Mouse (Mus musculus): ENCODE results near the gene Kcnj2.

DNA sequence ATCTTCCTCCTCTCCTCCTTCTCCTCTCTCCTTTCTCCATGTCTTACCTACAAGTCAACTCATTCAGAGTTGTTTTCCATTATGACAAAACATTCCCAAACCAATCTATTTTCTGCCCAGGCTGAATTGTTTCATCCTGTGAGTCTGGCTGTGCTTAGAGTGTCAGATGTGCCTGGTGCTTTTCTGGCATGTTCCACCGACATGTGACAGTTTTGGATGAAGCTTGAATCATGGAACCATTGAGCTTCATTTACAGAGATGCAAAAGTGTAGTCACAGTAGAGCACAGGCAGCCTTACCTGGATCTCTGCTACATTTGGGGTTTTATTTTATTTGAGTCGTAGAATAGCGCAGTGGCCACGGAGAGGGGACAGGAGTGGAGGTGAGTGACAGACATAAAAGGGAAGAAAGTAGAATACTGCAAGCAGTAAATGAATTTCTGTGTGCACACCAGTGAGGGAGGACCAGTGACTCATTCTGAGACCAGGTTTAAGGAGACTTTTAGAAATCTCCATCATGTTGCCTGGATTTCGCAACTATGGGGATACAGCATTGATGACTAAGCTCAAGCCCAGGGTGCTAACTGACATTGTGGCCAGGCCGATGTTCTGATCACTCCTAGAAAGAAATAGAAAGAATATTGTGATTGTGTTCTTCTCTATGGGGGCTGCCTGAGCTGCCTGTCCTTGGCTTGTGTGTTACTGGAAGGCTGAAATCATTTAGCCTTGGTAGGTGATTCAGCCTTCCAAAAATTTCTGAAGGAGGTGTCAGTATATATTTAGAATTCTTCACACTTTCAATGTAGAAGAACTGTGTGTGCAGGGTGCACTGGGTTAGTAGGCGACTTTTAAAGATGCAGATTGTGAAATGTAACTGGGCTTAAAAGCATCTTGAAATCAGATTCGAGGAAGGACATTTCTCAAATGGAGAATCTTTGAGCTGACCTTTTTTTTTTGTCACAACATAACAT, 10.8 kb upstream of the Kcnj2 start:
- no peak for TF ChIP-seq POLR2A (IDR thresholded peaks at IDR 0.05; ENCODE audit: control insufficient read depth, low read depth, low read length)
- TF ChIP-seq CTCF (IDR thresholded peaks at IDR 0.05; ENCODE audit: control insufficient read depth, insufficient read depth, insufficient replicate concordance, low read depth, low read length) = no peak

All from testis, adult 2 months (tissue).